Mouse (Mus musculus) heart, postnatal 0 days (tissue): Measurements from ENCODE around the gene Atg4d. TPM values are rescaled to one million over a fixed set of nuclear protein-coding genes. Genes with fewer than 3 reads are reported as not detected.

Source experiments
- ATAC-seq: fragments of 200-750 bp; cut with Nextera tagmentation; 2 replicates; pipeline ENCODE4 v1.8.0; 2017; ENCODE audit warnings: low read depth, moderate number of reproducible peaks, moderate library complexity; ENCODE audit not compliant: insufficient read depth
- DNase-seq: peaks from one replicate; pipeline ENCODE4 v3.0.0-alpha.2; 2016; ENCODE audit warnings: low spot score
- H3K27ac ChIP-seq: fragments of 300-500 bp; sonication (generic); 2 replicates; pipeline ENCODE4 v1.5.1; 2014; ENCODE audit warnings: low read depth, mild to moderate bottlenecking
- H3K27me3 ChIP-seq: fragments of 300-500 bp; sonication (generic); 2 replicates; pipeline ENCODE4 v1.6.1; 2014; ENCODE audit warnings: low read length, mixed read lengths; ENCODE audit not compliant: control insufficient read depth, insufficient read depth
- H3K36me3 ChIP-seq: fragments of 300-500 bp; sonication (generic); replicated peaks from 2 replicates; pipeline ENCODE4 v1.6.1; 2014; ENCODE audit warnings: low read length, mixed read lengths; ENCODE audit not compliant: control insufficient read depth, insufficient read depth
- H3K4me1 ChIP-seq: fragments of 300-500 bp; sonication (generic); 2 replicates; pipeline ENCODE4 v1.6.1; 2014; ENCODE audit warnings: antibody characterized with exemption; ENCODE audit not compliant: control insufficient read depth, insufficient read depth
- H3K4me2 ChIP-seq: fragments of 300-500 bp; sonication (generic); 2 replicates; pipeline ENCODE4 v1.6.1; 2014; ENCODE audit warnings: low read depth, mild to moderate bottlenecking, low read length, moderate library complexity
- H3K4me3 ChIP-seq: fragments of 300-500 bp; sonication (generic); 2 replicates; pipeline ENCODE4 v1.5.1; 2014; ENCODE audit warnings: low read depth, low read length
- H3K9ac ChIP-seq: fragments of 300-500 bp; sonication (generic); replicated peaks from 2 replicates; pipeline ENCODE4 v1.6.1; 2014; ENCODE audit warnings: low read depth, low read length, mixed read lengths
- H3K9me3 ChIP-seq: fragments of 300-500 bp; sonication (generic); replicated peaks from 2 replicates; pipeline ENCODE4 v1.6.1; 2016; ENCODE audit warnings: low read length; ENCODE audit not compliant: control insufficient read depth
- CTCF ChIP-seq: IDR thresholded peaks from 2 replicates; pipeline ENCODE4 v1.5.1; 2016; ENCODE audit warnings: antibody characterized with exemption, control low read depth, low read depth
- EP300 ChIP-seq: IDR thresholded peaks from 2 replicates; pipeline ENCODE4 v1.6.1; 2016; ENCODE audit warnings: antibody characterized with exemption, low read depth
- WGBS: fragments of 180-500 bp; shearing (Covaris S2); extraction: QIAGEN DNeasy Blood & Tissue Kit; methylation state at CpG from one replicate; pipeline ENCODE4 v1.1.7; 2014; 5-methylcytosine and 5-hydroxymethylcytosine counted together
- polyA plus RNA-seq: library from polyadenylated mRNA; unstranded; fragments of >200 nt; fragmentation: Nextera tagmentation; extraction: Ambion mirVana; gene quantifications from 2 replicates; pipeline ENCODE4 v1.2.1, GENCODE M21; 2015
- total RNA-seq: library from RNA; depleted of rRNA; stranded (reverse); fragments of >200 nt; gene quantifications from 2 replicates; pipeline ENCODE4 v1.2.3, GENCODE M21; 2014; ENCODE audit warnings: low replicate concordance

Gene Atg4d
- total and polyA plus RNA-seq, 2 experiments from 2014 or later = 56.1 to 67.4 TPM

GRCm38 (mm10) chr9:21273094-21273493, 8.0 kb downstream of the Atg4d start:
- Histone ChIP-seq H3K36me3 (peaks cover 97% of the 10 kb centered on the region), H3K9me3 (no peaks in the 10 kb centered on the region), H3K4me2 (no peak overlapping the region), H3K27ac (no peak overlapping the region), H3K9ac (no peak overlapping the region), H3K27me3 (no peaks in the 10 kb centered on the region), H3K4me1 (peaks cover 7% of the 10 kb centered on the region; the same call in 1 of the 2 replicates), H3K4me3 (no peak overlapping the region)
- no peak for DNase-seq
- no peak for ATAC-seq
- no peak for TF ChIP-seq CTCF
- no peak for TF ChIP-seq EP300
- WGBS = 78% methylated on average over 8 of the region's 8 CpGs

GRCm38 (mm10) chr9:21273520-21274228, 8.6 kb downstream of the Atg4d start:
- ATAC-seq = no peak
- no peak for DNase-seq
- no peak for TF ChIP-seq EP300
- no peak for TF ChIP-seq CTCF
- no peaks in the 10 kb centered on the region for H3K9me3 ChIP-seq
- no peak overlapping the region for H3K9ac ChIP-seq
- 52% methylated on average over 7 of the region's 7 CpGs for WGBS
- H3K27ac ChIP-seq = peak overlapping the region; percentile 62
- H3K4me2 ChIP-seq = no peak overlapping the region
- peaks cover 7% of the 10 kb centered on the region; the same call in 1 of the 2 replicates for H3K4me1 ChIP-seq
- no peak overlapping the region for H3K4me3 ChIP-seq
- no peaks in the 10 kb centered on the region for H3K27me3 ChIP-seq
- peaks cover 96% of the 10 kb centered on the region for H3K36me3 ChIP-seq

GRCm38 (mm10) chr9:21274336-21274735, 9.2 kb downstream of the Atg4d start:
- Histone ChIP-seq H3K4me3 (no peak overlapping the region), H3K36me3 (peaks cover 96% of the 10 kb centered on the region), H3K27me3 (no peaks in the 10 kb centered on the region), H3K4me1 (peaks cover 7% of the 10 kb centered on the region; the same call in 1 of the 2 replicates), H3K27ac (peak overlapping the region; percentile 62), H3K9me3 (no peaks in the 10 kb centered on the region), H3K9ac (no peak overlapping the region), H3K4me2 (no peak overlapping the region)
- DNase-seq (peak; percentile 23), ATAC-seq (peak; percentile 59)
- 37% methylated on average over 3 of the region's 3 CpGs for WGBS
- TF ChIP-seq EP300 (no peak), CTCF (no peak)

- Histone ChIP-seq H3K9ac (no peak overlapping the region), H3K9me3 (no peaks in the 10 kb centered on the region), H3K27me3 (no peaks in the 10 kb centered on the region), H3K36me3 (peaks cover 96% of the 10 kb centered on the region), H3K4me2 (no peak overlapping the region), H3K4me1 (peaks cover 7% of the 10 kb centered on the region; the same call in 1 of the 2 replicates), H3K4me3 (no peak overlapping the region), H3K27ac (0 out of 2 replicates have a peak overlapping the region, but pooled peaks have one; percentile 62)
- no peak for DNase-seq
- no peak for TF ChIP-seq EP300
- TF ChIP-seq CTCF = no peak
- WGBS = 79% methylated on average over 7 of the region's 7 CpGs
- ATAC-seq = no peak
Measured at GRCm38 (mm10) chr9:21275013-21275710, 10.1 kb downstream of the Atg4d start.

- H3K27me3 ChIP-seq = no peaks in the 10 kb centered on the region
- peaks cover 7% of the 10 kb centered on the region; the same call in 1 of the 2 replicates for H3K4me1 ChIP-seq
- H3K4me3 ChIP-seq = no peak overlapping the region
- ATAC-seq (no peak), DNase-seq (no peak)
- TF ChIP-seq EP300 = no peak
- no peak for TF ChIP-seq CTCF
- no peaks in the 10 kb centered on the region for H3K9me3 ChIP-seq
- H3K27ac ChIP-seq = no peak overlapping the region
- no peak overlapping the region for H3K9ac ChIP-seq
- peaks cover 94% of the 10 kb centered on the region for H3K36me3 ChIP-seq
- 80% methylated on average over 12 of the region's 12 CpGs for WGBS
- H3K4me2 ChIP-seq = no peak overlapping the region
Measured at GRCm38 (mm10) chr9:21275727-21276126, 10.6 kb downstream of the Atg4d start.
